Mouse (Mus musculus) spleen, adult 12 weeks (tissue): ENCODE measurements around the gene Scn3b.

Experiments used
- DNase-seq: peaks from one replicate; pipeline ENCODE4 v3.0.0; 2022; ENCODE audit warnings: low spot score

Scn3b gene

GRCm38 (mm10) chr9:40337131-40337820 lies 68.3 kb downstream of the Scn3b start:
- DNase-seq, result no peak

- no peak for DNase-seq
Observed at GRCm38 (mm10) chr9:40339578-40339977, 70.6 kb downstream of the Scn3b start.
